Mouse (Mus musculus) stomach, embryonic 16.5 days (tissue): Measurements from ENCODE around the gene Fam149a. TPM values are rescaled to one million over a fixed set of nuclear protein-coding genes. Genes with fewer than 3 reads are reported as not detected.

ENCODE experiments used
- ATAC-seq: fragments of 200-750 bp; cut with Nextera tagmentation; 2 replicates; pipeline ENCODE4 v1.8.0; 2017; ENCODE audit warnings: moderate number of reproducible peaks, moderate TSS enrichment; ENCODE audit not compliant: insufficient read depth, low FRiP score
- H3K27ac ChIP-seq: fragments of 300-500 bp; sonication (generic); 2 replicates; pipeline ENCODE4 v1.5.1; 2014; ENCODE audit warnings: low read length
- H3K27me3 ChIP-seq: fragments of 300-500 bp; sonication (generic); 2 replicates; pipeline ENCODE4 v1.6.1; 2014; ENCODE audit warnings: low read length, control low read depth, mixed read lengths; ENCODE audit not compliant: control insufficient read depth, insufficient read depth
- H3K36me3 ChIP-seq: fragments of 300-500 bp; sonication (generic); 2 replicates; pipeline ENCODE4 v1.6.1; 2014; ENCODE audit warnings: low read length; ENCODE audit not compliant: control insufficient read depth, insufficient read depth
- H3K4me1 ChIP-seq: fragments of 300-500 bp; sonication (generic); 2 replicates; pipeline ENCODE4 v1.6.1; 2014; ENCODE audit warnings: low read length, control low read depth, mixed read lengths; ENCODE audit not compliant: control insufficient read depth, insufficient read depth
- H3K4me2 ChIP-seq: fragments of 300-500 bp; sonication (generic); 2 replicates; pipeline ENCODE4 v1.6.1; 2014; ENCODE audit warnings: low read depth, low read length, mixed read lengths
- H3K4me3 ChIP-seq: fragments of 300-500 bp; sonication (generic); replicated peaks from 2 replicates; pipeline ENCODE4 v1.5.1; 2014; ENCODE audit warnings: mild to moderate bottlenecking, low read length
- H3K9ac ChIP-seq: fragments of 300-500 bp; sonication (generic); 2 replicates; pipeline ENCODE4 v1.6.1; 2014; ENCODE audit warnings: low read length
- H3K9me3 ChIP-seq: fragments of 300-500 bp; sonication (generic); replicated peaks from 2 replicates; pipeline ENCODE4 v1.6.1; 2016; ENCODE audit warnings: low read length, control low read depth; ENCODE audit not compliant: control insufficient read depth
- WGBS: fragments of 180-500 bp; shearing (Covaris S2); extraction: QIAGEN DNeasy Blood & Tissue Kit; methylation state at CpG from one replicate; pipeline ENCODE4 v1.1.7; 2014; 5-methylcytosine and 5-hydroxymethylcytosine counted together
- polyA plus RNA-seq: library from polyadenylated mRNA; unstranded; fragments of >200 nt; fragmentation: Nextera tagmentation; extraction: Ambion mirVana; gene quantifications from 2 replicates; pipeline ENCODE4 v1.2.1, GENCODE M21; 2015

Fam149a gene
- polyA plus RNA-seq, 1 experiment from 2014 or later = 16.7 TPM

DNA sequence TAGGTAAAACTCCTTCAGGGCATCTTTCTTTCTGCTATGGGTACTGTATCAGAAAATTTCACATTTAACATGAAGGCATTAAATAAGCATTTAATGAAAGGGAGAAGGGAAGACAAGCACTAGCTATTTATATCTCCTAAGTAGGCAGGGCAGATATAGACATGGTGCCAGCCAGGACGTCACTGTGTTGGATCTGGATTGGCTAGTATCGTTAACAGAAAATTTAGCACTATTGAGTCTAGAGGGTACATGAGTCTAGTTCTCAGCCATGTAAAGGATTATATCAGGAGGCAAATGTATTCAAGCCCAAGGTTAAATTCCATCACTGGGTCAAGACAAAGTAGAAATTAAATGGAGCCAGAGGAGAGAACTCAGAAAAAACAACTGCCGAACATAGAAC lies 8.0 kb downstream of the Fam149a start:
- no peaks in the 10 kb centered on the region for H3K36me3 ChIP-seq
- no peaks in the 10 kb centered on the region for H3K9me3 ChIP-seq
- ATAC-seq = no peak
- H3K27ac ChIP-seq = no peak overlapping the region
- no peaks in the 10 kb centered on the region for H3K4me1 ChIP-seq
- no peaks in the 10 kb centered on the region for H3K27me3 ChIP-seq
- H3K9ac ChIP-seq = no peak overlapping the region
- WGBS = 74% methylated on average over 3 of the region's 3 CpGs
- no peak overlapping the region for H3K4me2 ChIP-seq
- H3K4me3 ChIP-seq = no peak overlapping the region

DNA sequence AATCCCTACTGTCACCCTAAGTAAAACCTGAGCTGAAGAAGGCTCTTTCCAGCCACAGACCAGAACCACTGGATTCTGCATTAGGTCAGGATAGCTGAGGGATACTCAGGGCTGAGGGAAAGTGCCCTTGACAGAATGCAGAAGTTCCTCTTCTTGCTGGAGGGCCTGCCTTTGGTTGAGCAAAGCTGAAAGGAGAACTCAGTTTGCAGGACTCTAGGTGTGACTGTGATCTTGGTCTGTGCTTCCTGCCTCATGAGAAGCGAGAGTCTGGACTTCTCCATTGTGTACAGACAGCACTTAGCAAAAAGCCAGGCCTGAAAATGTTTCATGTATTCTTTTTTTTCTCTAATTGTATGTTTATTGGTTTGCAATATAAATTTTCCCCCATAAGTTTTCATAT lies 14.9 kb downstream of the Fam149a start:
- 83% methylated on average over 1 of the region's 1 CpGs for WGBS
- no peaks in the 10 kb centered on the region for H3K36me3 ChIP-seq
- H3K27me3 ChIP-seq = no peaks in the 10 kb centered on the region
- no peak for ATAC-seq
- H3K4me1 ChIP-seq = no peaks in the 10 kb centered on the region
- H3K4me2 ChIP-seq = no peak overlapping the region
- H3K9ac ChIP-seq = no peak overlapping the region
- no peak overlapping the region for H3K27ac ChIP-seq
- no peaks in the 10 kb centered on the region for H3K9me3 ChIP-seq
- H3K4me3 ChIP-seq = no peak overlapping the region

DNA sequence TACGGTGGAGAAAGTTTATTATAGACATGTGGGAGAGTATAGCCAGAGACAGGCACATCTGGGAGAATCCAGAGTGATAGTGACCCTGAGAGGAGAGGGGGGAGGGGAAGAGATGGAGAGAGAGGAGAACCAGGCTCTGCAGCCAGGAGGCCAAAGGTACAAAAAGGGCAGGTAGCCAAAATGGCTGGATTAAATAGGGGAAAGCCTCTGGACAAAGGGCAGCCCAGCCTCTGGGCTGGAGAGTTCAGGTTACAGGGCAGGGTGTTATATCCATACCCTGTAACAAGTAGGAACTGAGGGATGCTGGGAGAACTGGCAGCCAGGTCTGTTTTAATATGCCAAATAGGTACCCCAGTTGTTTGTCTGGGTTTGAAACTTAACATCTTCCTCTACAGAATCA lies 18.9 kb downstream of the Fam149a start:
- Histone ChIP-seq H3K4me1 (no peaks in the 10 kb centered on the region), H3K27me3 (no peaks in the 10 kb centered on the region), H3K9ac (no peak overlapping the region), H3K4me2 (no peak overlapping the region), H3K4me3 (no peak overlapping the region), H3K9me3 (no peaks in the 10 kb centered on the region), H3K27ac (no peak overlapping the region), H3K36me3 (no peaks in the 10 kb centered on the region)
- ATAC-seq = no peak
- 48% methylated on average over 1 of the region's 1 CpGs for WGBS

DNA sequence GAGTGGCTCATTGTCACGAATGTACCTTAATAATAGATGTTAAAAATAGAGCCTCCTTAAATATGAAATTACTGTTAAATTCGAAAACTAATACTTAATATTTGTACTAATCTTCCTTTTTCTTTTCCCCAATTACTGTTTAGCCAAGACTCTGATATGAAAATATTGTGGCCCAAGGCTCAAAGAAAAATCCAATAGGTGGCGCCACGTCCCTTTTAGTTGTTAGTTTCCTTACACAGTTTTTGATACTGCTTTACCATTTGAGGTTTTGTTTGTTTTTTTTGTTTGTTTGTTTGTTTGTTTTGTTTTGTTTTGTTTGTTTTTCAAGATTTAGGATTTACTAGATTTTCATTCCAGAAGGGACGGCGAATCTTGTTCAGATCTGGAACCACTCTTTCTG lies 19.8 kb downstream of the Fam149a start:
- 0 out of 2 replicates have a peak, but pooled peaks cover 7% of the 10 kb centered on the region for H3K4me1 ChIP-seq
- H3K9ac ChIP-seq = no peak overlapping the region
- ATAC-seq = no peak
- H3K27ac ChIP-seq = no peak overlapping the region
- WGBS = 66% methylated on average over 6 of the region's 6 CpGs
- no peak overlapping the region for H3K4me3 ChIP-seq
- H3K36me3 ChIP-seq = no peaks in the 10 kb centered on the region
- no peaks in the 10 kb centered on the region for H3K27me3 ChIP-seq
- no peak overlapping the region for H3K4me2 ChIP-seq
- no peaks in the 10 kb centered on the region for H3K9me3 ChIP-seq

DNA sequence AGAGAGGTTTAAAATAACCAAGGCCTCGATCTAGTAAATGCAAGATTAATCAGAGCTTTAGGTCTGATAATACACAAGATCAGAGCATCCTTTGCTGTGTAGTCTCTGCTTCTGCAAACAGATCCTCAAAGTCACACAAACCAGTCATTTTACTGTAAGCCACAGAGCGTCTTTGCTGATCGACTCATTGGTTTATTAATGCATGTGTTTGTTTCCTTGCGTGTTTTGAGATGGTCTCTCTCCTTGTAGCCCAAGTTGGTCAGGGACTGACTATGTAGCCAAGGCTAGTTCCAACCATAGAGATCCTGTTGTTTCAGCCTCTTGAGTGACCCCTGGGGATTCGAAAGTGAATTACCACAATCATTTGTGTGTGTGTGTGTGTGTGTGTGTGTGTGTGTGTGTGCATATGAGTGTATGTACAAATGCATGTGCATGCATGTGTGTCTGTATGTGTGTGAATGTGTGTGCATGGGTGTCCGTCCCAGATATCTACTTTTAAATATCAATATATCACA lies 22.9 kb downstream of the Fam149a start:
- 83% methylated on average over 6 of the region's 6 CpGs for WGBS

DNA sequence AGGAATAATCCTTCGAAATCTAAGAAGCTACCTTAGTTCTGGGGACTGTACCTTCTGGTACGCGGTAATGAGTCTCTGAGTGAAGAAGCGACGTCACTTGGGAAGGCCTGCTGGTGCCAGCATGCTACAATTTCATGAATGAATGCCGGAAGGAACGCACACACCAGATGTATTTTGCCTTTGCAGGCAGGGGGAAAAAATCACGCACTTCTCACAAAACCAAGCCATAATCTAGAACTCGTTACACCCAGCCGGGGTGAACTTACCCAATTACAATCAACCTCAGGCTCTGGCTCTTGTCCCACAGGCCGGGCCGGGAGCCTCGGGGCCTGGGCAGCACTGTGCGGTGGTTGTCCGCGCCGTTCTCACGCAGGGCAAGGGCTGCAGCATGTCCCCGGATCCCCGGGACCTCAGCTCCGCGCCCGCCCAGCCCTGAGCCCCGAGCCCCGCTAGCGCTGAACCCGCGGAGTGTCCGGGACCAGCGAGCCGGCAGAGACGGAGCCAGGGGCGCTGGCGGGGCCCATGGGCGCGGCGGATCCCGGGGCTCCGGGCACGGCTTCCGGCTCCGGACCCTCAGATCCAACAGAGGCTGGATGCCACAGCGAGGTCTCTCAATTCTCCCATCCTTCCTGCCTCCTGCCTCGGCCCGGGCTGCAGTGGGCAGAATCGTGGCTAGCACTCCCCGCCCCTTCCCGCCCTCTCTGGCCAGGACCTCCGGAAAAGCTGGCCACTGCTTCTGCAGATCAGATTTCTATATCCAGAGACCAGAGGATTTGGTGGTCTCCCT lies 23.8 kb downstream of the Fam149a start:
- H3K27me3 ChIP-seq = no peaks in the 10 kb centered on the region
- 1% methylated on average over 49 of the region's 49 CpGs for WGBS
- peaks cover 11% of the 10 kb centered on the region; the same call in 1 of the 2 replicates for H3K4me1 ChIP-seq
- peak overlapping the region; percentile 91 for H3K9ac ChIP-seq
- H3K27ac ChIP-seq = peak overlapping the region; percentile 69; the same call in 1 of the 2 replicates
- ATAC-seq = peak; percentile 75
- peak overlapping the region; percentile 56 for H3K4me3 ChIP-seq
- H3K4me2 ChIP-seq = peak overlapping the region; percentile 85
- H3K9me3 ChIP-seq = no peaks in the 10 kb centered on the region
- H3K36me3 ChIP-seq = 0 out of 2 replicates have a peak, but pooled peaks cover 4% of the 10 kb centered on the region

More for the DNA sequence above, 22.9 kb downstream of the Fam149a start:
- Histone ChIP-seq H3K4me3 (no peak overlapping the region), H3K4me1 (peaks cover 11% of the 10 kb centered on the region; the same call in 1 of the 2 replicates), H3K9ac (no peak overlapping the region), H3K27me3 (no peaks in the 10 kb centered on the region), H3K36me3 (no peaks in the 10 kb centered on the region), H3K9me3 (no peaks in the 10 kb centered on the region), H3K27ac (no peak overlapping the region; the same call in 1 of the 2 replicates), H3K4me2 (peak overlapping the region; percentile 85)
- ATAC-seq = no peak

DNA sequence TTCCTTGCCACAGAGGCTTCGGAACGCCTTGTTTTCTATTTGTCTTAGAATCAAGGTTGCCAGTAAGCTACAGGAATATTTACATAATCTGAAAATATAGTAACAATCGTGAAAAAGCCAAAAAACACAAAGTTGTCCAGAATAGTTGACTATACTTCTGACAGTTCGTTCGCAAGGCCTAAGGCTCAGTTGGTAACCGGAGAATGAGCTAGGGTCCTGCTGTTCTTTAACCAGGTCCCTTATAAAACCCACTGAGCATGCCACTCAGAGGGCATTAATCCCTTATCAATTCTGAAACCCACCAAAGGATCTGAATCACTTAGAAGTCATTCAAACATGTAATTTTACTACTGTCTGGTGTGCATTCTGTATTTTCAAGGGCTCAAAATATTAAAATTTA lies 26.3 kb downstream of the Fam149a start:
- 73% methylated on average over 6 of the region's 6 CpGs for WGBS
- peaks cover 9% of the 10 kb centered on the region; the same call in 1 of the 2 replicates for H3K36me3 ChIP-seq
- H3K27ac ChIP-seq = no peak overlapping the region
- 0 out of 2 replicates have a peak overlapping the region, but pooled peaks have one; percentile 21 for H3K4me2 ChIP-seq
- no peaks in the 10 kb centered on the region for H3K9me3 ChIP-seq
- H3K4me1 ChIP-seq = peaks cover 11% of the 10 kb centered on the region; the same call in 1 of the 2 replicates
- H3K4me3 ChIP-seq = no peak overlapping the region
- H3K27me3 ChIP-seq = no peaks in the 10 kb centered on the region
- no peak overlapping the region for H3K9ac ChIP-seq
- ATAC-seq = no peak

DNA sequence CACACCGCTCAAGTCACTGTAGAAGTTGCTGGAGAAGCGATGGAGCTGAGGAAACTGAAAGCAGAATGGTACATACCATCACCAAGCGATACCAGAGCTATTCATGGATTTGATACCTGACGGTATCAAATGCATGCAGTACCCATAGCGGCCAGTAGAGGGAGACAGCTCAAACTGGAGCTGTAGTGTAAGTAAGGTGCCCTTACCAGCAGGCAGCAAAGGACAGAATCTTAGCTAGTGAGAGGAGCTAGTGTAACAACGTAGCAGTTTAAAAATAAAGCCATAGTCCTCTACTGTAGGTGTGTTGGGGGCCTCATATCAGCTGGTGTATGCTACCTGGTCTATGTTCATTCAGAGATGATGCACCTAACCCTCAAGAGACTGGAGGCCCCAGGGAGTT lies 37.1 kb downstream of the Fam149a start:
- peaks cover 18% of the 10 kb centered on the region for H3K36me3 ChIP-seq
- ATAC-seq = peak; percentile 54; the same call in 1 of the 2 replicates

DNA sequence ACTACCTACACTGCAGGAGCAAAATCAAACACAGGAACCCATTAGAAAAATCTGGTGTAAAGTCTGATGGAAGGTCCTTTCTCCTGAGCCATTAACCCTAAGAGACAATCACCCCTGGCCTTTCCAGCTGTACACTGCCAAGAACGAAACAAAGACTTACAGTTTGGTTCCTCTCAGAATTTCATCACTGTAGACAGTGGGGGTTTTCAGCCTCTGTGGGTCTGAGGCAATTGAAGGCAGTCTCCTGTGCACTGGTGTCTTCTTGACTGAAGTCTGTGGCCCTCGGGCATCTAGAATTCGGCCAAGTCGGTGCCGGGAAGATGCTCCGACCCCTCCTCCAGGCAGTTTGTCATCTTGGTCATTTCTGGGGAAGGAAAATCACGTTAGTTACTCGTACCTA lies 37.8 kb downstream of the Fam149a start:
- Histone ChIP-seq H3K9me3 (no peaks in the 10 kb centered on the region), H3K4me3 (no peak overlapping the region), H3K9ac (no peak overlapping the region), H3K27me3 (no peaks in the 10 kb centered on the region), H3K36me3 (peaks cover 18% of the 10 kb centered on the region), H3K4me1 (0 out of 2 replicates have a peak, but pooled peaks cover 4% of the 10 kb centered on the region), H3K27ac (no peak overlapping the region), H3K4me2 (no peak overlapping the region)
- ATAC-seq = no peak
- 90% methylated on average over 8 of the region's 8 CpGs for WGBS

More for the DNA sequence above, 37.1 kb downstream of the Fam149a start:
- Histone ChIP-seq H3K9ac (no peak overlapping the region), H3K4me2 (no peak overlapping the region), H3K9me3 (no peaks in the 10 kb centered on the region), H3K27me3 (no peaks in the 10 kb centered on the region), H3K27ac (no peak overlapping the region), H3K4me3 (no peak overlapping the region), H3K4me1 (0 out of 2 replicates have a peak, but pooled peaks cover 4% of the 10 kb centered on the region)
- WGBS = 23% methylated on average over 6 of the region's 6 CpGs
